Comparison of ENCODE assay signal across 8 mouse cellular contexts in the genomic region with DNA sequence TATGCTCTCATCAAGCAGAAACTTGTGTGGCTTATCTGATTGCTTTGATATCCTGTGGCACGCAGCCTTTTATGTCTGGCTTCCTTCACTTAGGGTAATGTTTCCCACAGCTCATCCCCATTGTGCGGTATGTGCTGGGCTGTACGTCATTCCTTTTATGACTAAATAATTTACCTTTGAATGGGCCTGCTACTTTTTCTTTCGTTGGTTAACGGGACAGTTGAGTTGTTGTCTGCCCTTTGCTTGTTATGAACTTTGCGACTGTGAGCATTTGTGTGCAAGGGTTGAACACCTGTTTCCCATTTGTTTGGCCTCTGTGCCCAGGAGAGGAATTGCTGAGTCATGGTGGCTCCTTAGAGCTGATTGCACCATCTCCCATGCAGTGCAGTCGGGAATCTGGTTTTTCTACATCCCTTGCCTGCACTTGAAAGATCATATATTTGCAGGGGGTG. TPM values are rescaled to one million over a fixed set of nuclear protein-coding genes. Genes with fewer than 3 reads are reported as not detected.
DNase-seq lines count a peak whose midpoint lies in the region; ATAC-seq lines count a peak whose summit lies in the region.
"Had no signal": no experiment of that assay in that cellular context is flagged by ENCODE, and none has a peak within 500 bp of the region (broad histone marks: within the 10 kb centered on the region; RNA-seq: fewer than 3 reads in every experiment).

No protein-coding gene starts in this region.

- no peak overlapping the region for H3K4me3 ChIP-seq in limb, embryonic 11.5 days (ENCODE audit: low read depth, low read length)
- H3K4me3 ChIP-seq: limb, embryonic 13.5 days had no signal

- H3K9me3 ChIP-seq in limb, embryonic 11.5 days (ENCODE audit: control insufficient read depth, low read length) = no peaks in the 10 kb centered on the region
- H3K9me3 ChIP-seq: limb, embryonic 13.5 days had no signal

- peak; percentile 33 for DNase-seq in thymus, postnatal 25 days
- no peak for DNase-seq in thymus, postnatal 36 days
- DNase-seq in limb, embryonic 11.5 days (ENCODE audit: low spot score) = peak; percentile 63
- peak; percentile 45 for DNase-seq in yolk sac, embryonic 10.5 days (ENCODE audit: low spot score)
- DNase-seq in retina, postnatal 1 day = no peak

- H3K4me2 ChIP-seq in limb, embryonic 11.5 days (ENCODE audit: low read depth, severe bottlenecking) = no peak overlapping the region
- H3K4me2 ChIP-seq: limb, embryonic 13.5 days had no signal

- H3K4me1 ChIP-seq in limb, embryonic 11.5 days (ENCODE audit: control insufficient read depth, insufficient read depth, low read length) = peaks cover 10% of the 10 kb centered on the region

- 22% methylated on average over 7 of the region's 7 CpGs for WGBS in limb, embryonic 11.5 days

- ATAC-seq in common myeloid progenitor, adult 5-6 weeks (replicated peaks; ENCODE audit: low read depth, poor library complexity, severe bottlenecking) = peak; percentile 20; the same call in 1 of the 2 replicates
- ATAC-seq in limb, embryonic 11.5 days (ENCODE audit: insufficient number of reproducible peaks, low FRiP score, low TSS enrichment, low read depth) = no peak
- ATAC-seq in megakaryocyte-erythroid progenitor cell, adult 5-6 weeks (replicated peaks; ENCODE audit: low FRiP score, low TSS enrichment, poor library complexity, severe bottlenecking) = no peak

- H3K27me3 ChIP-seq in limb, embryonic 11.5 days (ENCODE audit: control insufficient read depth, insufficient read depth, low read length) = peaks cover 8% of the 10 kb centered on the region

- no peak overlapping the region for H3K27ac ChIP-seq in limb, embryonic 11.5 days (replicated peaks; ENCODE audit: low read depth, low read length)
- H3K27ac ChIP-seq: limb, embryonic 13.5 days had no signal

- H3K9ac ChIP-seq in limb, embryonic 11.5 days (ENCODE audit: low read length) = no peak overlapping the region
- H3K9ac ChIP-seq: limb, embryonic 13.5 days had no signal

- H3K36me3 ChIP-seq in limb, embryonic 11.5 days (ENCODE audit: control insufficient read depth, insufficient read depth, low read length) = no peaks in the 10 kb centered on the region

RNA-seq across cellular contexts. Expression of a gene that starts 4.1 kb away (rescaled TPM):
- 4.1 and 9.4 TPM in 2 replicates for total RNA-seq in common myeloid progenitor, adult 5-6 weeks (2017)
- polyA plus RNA-seq in limb, embryonic 11.5 days (2014; fragmentation: Nextera tagmentation; extraction: Ambion mirVana) = 11.2 and 11.8 TPM in 2 replicates
- 8.0 and 8.8 TPM in 2 replicates for total RNA-seq in megakaryocyte-erythroid progenitor cell, adult 5-6 weeks (2014; fragmentation: Nextera tagmentation)
- 1.6 and 6.1 TPM in 2 replicates for total RNA-seq in megakaryocyte-erythroid progenitor cell, adult 5-6 weeks (2017)

RNA-seq across cellular contexts. Expression of a gene that starts 14.6 kb away (rescaled TPM):
- total RNA-seq in common myeloid progenitor, adult 5-6 weeks (2017) = not detected in 2 replicates
- 0.31 and 0.33 TPM in 2 replicates for polyA plus RNA-seq in limb, embryonic 11.5 days (2014; fragmentation: Nextera tagmentation; extraction: Ambion mirVana)
- total RNA-seq in megakaryocyte-erythroid progenitor cell, adult 5-6 weeks (2014; fragmentation: Nextera tagmentation) = 0.37 TPM in 1 of 2 replicates, not detected in the other
- total RNA-seq in megakaryocyte-erythroid progenitor cell, adult 5-6 weeks (2017) = not detected in 2 replicates

RNA-seq across cellular contexts. Expression of a gene that starts 15.9 kb away (rescaled TPM):
- 0.09 and 0.44 TPM in 2 replicates for total RNA-seq in common myeloid progenitor, adult 5-6 weeks (2017)
- 2.4 and 3.2 TPM in 2 replicates for polyA plus RNA-seq in limb, embryonic 11.5 days (2014; fragmentation: Nextera tagmentation; extraction: Ambion mirVana)
- total RNA-seq in megakaryocyte-erythroid progenitor cell, adult 5-6 weeks (2014; fragmentation: Nextera tagmentation) = not detected in 2 replicates
- not detected in 2 replicates for total RNA-seq in megakaryocyte-erythroid progenitor cell, adult 5-6 weeks (2017)

RNA-seq across cellular contexts. Expression of a gene that starts 28.9 kb away (rescaled TPM):
- total RNA-seq in common myeloid progenitor, adult 5-6 weeks (2017) = 1.6 and 2.6 TPM in 2 replicates
- 1.2 and 1.5 TPM in 2 replicates for polyA plus RNA-seq in limb, embryonic 11.5 days (2014; fragmentation: Nextera tagmentation; extraction: Ambion mirVana)
- 0.45 TPM in 1 of 2 replicates, not detected in the other for total RNA-seq in megakaryocyte-erythroid progenitor cell, adult 5-6 weeks (2014; fragmentation: Nextera tagmentation)
- not detected in 2 replicates for total RNA-seq in megakaryocyte-erythroid progenitor cell, adult 5-6 weeks (2017)

RNA-seq across cellular contexts. Expression of a gene that starts 44.3 kb away (rescaled TPM):
- 31.3 and 40.9 TPM in 2 replicates for total RNA-seq in common myeloid progenitor, adult 5-6 weeks (2017)
- polyA plus RNA-seq in limb, embryonic 11.5 days (2014; fragmentation: Nextera tagmentation; extraction: Ambion mirVana) = 74.5 and 74.8 TPM in 2 replicates
- total RNA-seq in megakaryocyte-erythroid progenitor cell, adult 5-6 weeks (2014; fragmentation: Nextera tagmentation) = 49.4 and 61.7 TPM in 2 replicates
- 28.3 and 43.9 TPM in 2 replicates for total RNA-seq in megakaryocyte-erythroid progenitor cell, adult 5-6 weeks (2017)

Comparison
In these comparisons a context has a peak if more than half of its experiments do, and no peak if none do; other contexts are left out.
1. DNase-seq: peak in thymus, postnatal 25 days (single experiment), limb, embryonic 11.5 days (single experiment) and yolk sac, embryonic 10.5 days (single experiment); none in thymus, postnatal 36 days (0 of 2) and retina, postnatal 1 day (single experiment).